Mouse (Mus musculus) brown adipose tissue, adult 24 weeks (tissue): ENCODE results near the gene Rhox3c. TPM values are rescaled to one million over a fixed set of nuclear protein-coding genes. Genes with fewer than 3 reads are reported as not detected.
"Not testable (repeated sequence)": the region's sequence is repeated elsewhere in the genome, so short reads cannot be mapped to it uniquely, and the experiment has no call there.

Experiments used
- H3K27ac ChIP-seq: fragments of 200-500 bp; replicated peaks from 2 replicates; pipeline ENCODE4 v1.5.1; 2012; ENCODE audit warnings: low read depth, mild to moderate bottlenecking, low read length
- H3K4me1 ChIP-seq: fragments of 200-500 bp; 2 replicates; pipeline ENCODE4 v1.6.1; 2012; ENCODE audit warnings: low read length, mixed read lengths; ENCODE audit not compliant: control insufficient read depth, insufficient read depth, insufficient read length
- H3K4me3 ChIP-seq: fragments of 200-500 bp; 2 replicates; pipeline ENCODE4 v1.5.1; 2012; ENCODE audit warnings: low read depth, mild to moderate bottlenecking, low read length, moderate library complexity; ENCODE audit not compliant: insufficient read depth
- polyA plus RNA-seq: library from polyadenylated mRNA; stranded (reverse); fragments of >200 nt; gene quantifications from 2 replicates; pipeline ENCODE4 v1.2.4, GENCODE M21; 2012; ENCODE audit not compliant: missing spikeins, insufficient read depth, insufficient read length

Gene Rhox3c
- not detected in 2 replicates for polyA plus RNA-seq

DNA sequence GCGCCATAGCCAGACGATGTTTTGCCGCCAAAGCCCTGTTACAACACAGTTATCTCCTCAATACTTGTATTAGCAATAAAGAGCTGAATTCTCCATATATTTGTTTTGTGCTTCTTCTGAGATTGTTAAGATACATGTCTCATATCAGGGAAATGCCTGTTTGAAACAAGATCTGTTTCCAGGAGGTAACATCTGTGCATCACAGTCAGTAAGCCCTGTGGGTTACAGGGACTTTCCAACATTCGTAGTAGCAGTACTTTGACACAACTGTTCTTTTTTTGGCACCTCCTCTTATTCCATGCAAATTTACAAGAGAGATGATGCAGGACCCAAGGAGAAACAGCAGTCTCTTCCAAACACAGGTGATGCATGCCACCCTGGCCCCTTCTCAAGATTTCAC is at the start of gene Rhox3c:
Gene Rhox3c, plus strand, starts transcription at position 301 of the 400 bp plus-strand sequence.
- not testable (repeated sequence) for H3K4me3 ChIP-seq, H3K27ac ChIP-seq, H3K4me1 ChIP-seq

DNA sequence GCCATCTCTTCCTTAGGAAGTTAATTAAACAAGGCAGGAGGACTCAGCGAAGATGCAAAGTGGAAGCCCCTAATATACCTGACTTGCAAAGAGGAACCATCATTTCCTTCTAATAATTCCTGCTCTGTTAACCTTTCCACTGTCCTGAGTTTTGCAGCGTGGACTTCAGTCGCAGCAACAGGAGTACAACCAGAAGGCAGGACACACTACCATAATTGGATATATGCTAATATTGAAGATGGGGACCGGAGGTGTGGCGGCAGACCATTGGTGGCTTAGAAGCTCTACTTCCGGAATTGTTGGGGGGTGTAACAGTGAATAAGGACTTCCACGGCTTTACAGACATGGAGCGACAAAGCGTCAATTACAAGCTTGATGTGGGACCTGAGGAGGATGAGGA is 46.6 kb upstream of the Rhox3c start, which contains the start of gene Rhox2b:
Gene Rhox2b, plus strand, starts transcription at position 301 of the 400 bp plus-strand sequence.
- H3K4me1 ChIP-seq, H3K4me3 ChIP-seq, H3K27ac ChIP-seq: not testable (repeated sequence)

DNA sequence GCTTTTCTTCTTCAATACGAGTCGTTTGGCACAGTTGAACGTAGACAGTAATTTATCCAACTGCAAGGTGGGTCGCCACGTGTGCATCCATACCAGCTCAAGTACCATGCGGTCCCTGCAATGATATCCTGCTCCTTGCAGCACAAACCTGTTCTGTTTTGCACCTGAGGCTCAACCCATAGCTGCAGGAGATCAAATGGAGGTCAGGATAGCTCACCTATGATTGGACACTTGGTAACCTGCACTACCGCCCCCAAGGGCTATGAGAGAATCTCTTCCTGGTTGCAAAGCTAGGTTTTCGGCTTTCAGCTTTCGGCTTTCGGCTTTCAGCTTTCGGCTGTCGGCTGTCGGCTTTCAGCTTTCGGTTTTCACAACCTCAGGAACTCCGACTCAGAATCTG is 26.2 kb upstream of the Rhox3c start, which contains the start of gene Rhox4b:
Gene Rhox4b, plus strand, starts transcription at position 301 of the 400 bp plus-strand sequence.
- H3K4me3 ChIP-seq: not testable (repeated sequence)

DNA sequence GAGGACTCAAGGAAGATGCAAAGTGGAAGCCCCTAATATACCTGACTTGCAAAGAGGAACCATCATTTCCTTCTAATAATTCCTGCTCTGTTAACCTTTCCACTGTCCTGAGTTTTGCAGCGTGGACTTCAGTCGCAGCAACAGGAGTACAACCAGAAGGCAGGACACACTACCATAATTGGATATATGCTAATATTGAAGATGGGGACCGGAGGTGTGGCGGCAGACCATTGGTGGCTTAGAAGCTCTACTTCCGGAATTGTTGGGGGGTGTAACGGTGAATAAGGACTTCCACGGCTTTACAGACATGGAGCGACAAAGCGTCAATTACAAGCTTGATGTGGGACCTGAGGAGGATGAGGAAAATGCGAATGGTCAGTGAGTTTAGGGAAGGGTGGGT is 5.0 kb upstream of the Rhox3c start, which contains the start of gene Rhox2c:
Gene Rhox2c, plus strand, starts transcription at position 301 of the 400 bp plus-strand sequence.
- H3K4me3 ChIP-seq, H3K27ac ChIP-seq, H3K4me1 ChIP-seq: not testable (repeated sequence)

More for the DNA sequence above, 26.2 kb upstream of the Rhox3c start, which contains the start of gene Rhox4b:
- not testable (repeated sequence) for H3K4me1 ChIP-seq, H3K27ac ChIP-seq

- H3K4me3 ChIP-seq, H3K4me1 ChIP-seq, H3K27ac ChIP-seq: not testable (repeated sequence)
Observed at GRCm38 (mm10) chrX:37480037-37480436, 21.7 kb downstream of the Rhox3c start, which contains the start of gene Rhox4c. TSS of gene Rhox4c (plus strand) at chrX:37480337.

- H3K4me1 ChIP-seq, H3K4me3 ChIP-seq, H3K27ac ChIP-seq: not testable (repeated sequence)
Observed at GRCm38 (mm10) chrX:37514059-37514458, 55.7 kb downstream of the Rhox3c start, which contains the start of gene Rhox4d. TSS of gene Rhox4d (plus strand) at chrX:37514359.

Other genes with a start within 250 kb of the Rhox3c start
- not detected in 2 replicates for gene Gm9, start 247.5 kb upstream of the Rhox3c start, polyA plus RNA-seq
- gene Rhox1, start 236.3 kb upstream of the Rhox3c start, polyA plus RNA-seq: not detected in 2 replicates
- gene Rhox2a, start 213.6 kb upstream of the Rhox3c start, polyA plus RNA-seq: not detected in 2 replicates
- gene Rhox3a, start 208.7 kb upstream of the Rhox3c start, polyA plus RNA-seq: not detected in 2 replicates
- gene Rhox4a, start 193.2 kb upstream of the Rhox3c start, polyA plus RNA-seq: not detected in 2 replicates
- not detected in 2 replicates for gene Rhox3a2, start 78.6 kb upstream of the Rhox3c start, polyA plus RNA-seq
- not detected in 2 replicates for gene Rhox4a2, start 67.7 kb upstream of the Rhox3c start, polyA plus RNA-seq
- gene Rhox2b, start 46.5 kb upstream of the Rhox3c start, polyA plus RNA-seq: not detected in 2 replicates
- not detected in 2 replicates for gene Rhox4b, start 26.1 kb upstream of the Rhox3c start, polyA plus RNA-seq
- not detected in 2 replicates for gene Rhox2c, start 4.9 kb upstream of the Rhox3c start, polyA plus RNA-seq
- not detected in 2 replicates for gene Rhox4c, start 21.8 kb downstream of the Rhox3c start, polyA plus RNA-seq
- not detected in 2 replicates for gene Rhox2d, start 34.8 kb downstream of the Rhox3c start, polyA plus RNA-seq
- not detected in 2 replicates for gene Rhox4d, start 55.8 kb downstream of the Rhox3c start, polyA plus RNA-seq
- gene Rhox2e, start 71.9 kb downstream of the Rhox3c start, polyA plus RNA-seq: not detected in 2 replicates
- gene Rhox3e, start 83.4 kb downstream of the Rhox3c start, polyA plus RNA-seq: not detected in 2 replicates
- not detected in 2 replicates for gene Rhox4e, start 98.8 kb downstream of the Rhox3c start, polyA plus RNA-seq
- not detected in 2 replicates for gene Rhox2f, start 112.8 kb downstream of the Rhox3c start, polyA plus RNA-seq
- gene Rhox3f, start 122.4 kb downstream of the Rhox3c start, polyA plus RNA-seq: not detected in 2 replicates
- not detected in 2 replicates for gene Rhox4f, start 149.1 kb downstream of the Rhox3c start, polyA plus RNA-seq
- not detected in 2 replicates for gene Rhox3g, start 170.0 kb downstream of the Rhox3c start, polyA plus RNA-seq
- gene Rhox2g, start 184.9 kb downstream of the Rhox3c start, polyA plus RNA-seq: not detected in 2 replicates
- gene Rhox4g, start 192.7 kb downstream of the Rhox3c start, polyA plus RNA-seq: not detected in 2 replicates
- gene Rhox3h, start 210.2 kb downstream of the Rhox3c start, polyA plus RNA-seq: not detected in 2 replicates
- not detected in 2 replicates for gene Rhox2h, start 214.7 kb downstream of the Rhox3c start, polyA plus RNA-seq